Mouse (Mus musculus) cerebellum, adult 9-10 months (tissue): ENCODE results near the gene Rb1.

Experiments
- DNase-seq: peaks from one replicate; pipeline ENCODE4 v3.0.0; 2022

The Rb1 gene

GRCm38 (mm10) chr14:73258181-73258580 is 67.4 kb downstream of the Rb1 start:
- no peak for DNase-seq

GRCm38 (mm10) chr14:73257348-73257747 is 68.3 kb downstream of the Rb1 start:
- no peak for DNase-seq

DNA sequence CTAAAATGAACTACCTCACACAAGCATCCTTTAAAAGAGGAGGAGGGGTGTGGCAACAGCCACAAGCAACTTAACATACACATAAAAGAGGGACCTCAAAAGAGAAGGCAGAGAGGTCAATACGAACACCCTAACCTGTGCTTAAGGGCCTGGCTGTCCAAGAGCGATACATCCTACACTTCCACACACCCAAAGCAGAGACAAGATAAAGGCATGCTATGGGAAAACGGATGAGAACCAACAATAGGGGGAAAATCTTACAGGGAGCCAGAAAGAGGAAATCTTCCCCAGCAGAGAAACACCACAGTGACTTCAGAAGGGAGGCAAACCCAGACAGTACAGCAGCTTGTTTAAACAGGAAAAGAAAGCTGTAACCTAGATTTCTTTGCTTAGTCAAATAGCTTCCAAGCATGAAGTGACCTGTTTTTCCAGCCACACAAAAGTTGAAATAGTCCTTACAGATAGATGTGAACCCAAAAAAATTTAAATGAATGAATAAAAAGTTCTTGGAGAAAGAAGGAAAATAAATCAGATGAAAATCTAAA is 70.1 kb downstream of the Rb1 start:
- DNase-seq: no peak

DNA sequence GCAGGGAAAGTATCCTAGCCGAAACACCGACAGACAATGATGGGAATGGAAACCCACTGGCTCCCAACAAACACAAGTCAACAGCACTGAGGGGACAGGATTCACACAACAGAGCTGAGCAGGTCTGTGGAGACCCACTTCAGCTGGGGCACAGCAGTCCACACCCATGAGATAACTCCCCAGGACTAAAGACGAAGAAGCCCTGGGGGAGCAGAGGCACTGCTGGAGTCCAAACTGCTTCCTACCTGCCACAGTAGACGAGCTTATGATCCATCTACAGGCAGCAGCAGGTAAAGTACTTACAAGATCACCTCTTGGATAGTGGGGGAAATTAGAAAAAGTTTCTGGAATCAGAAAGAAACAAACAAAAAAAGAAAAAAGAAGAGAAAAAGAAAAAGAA is 71.2 kb downstream of the Rb1 start:
- no peak for DNase-seq

DNA sequence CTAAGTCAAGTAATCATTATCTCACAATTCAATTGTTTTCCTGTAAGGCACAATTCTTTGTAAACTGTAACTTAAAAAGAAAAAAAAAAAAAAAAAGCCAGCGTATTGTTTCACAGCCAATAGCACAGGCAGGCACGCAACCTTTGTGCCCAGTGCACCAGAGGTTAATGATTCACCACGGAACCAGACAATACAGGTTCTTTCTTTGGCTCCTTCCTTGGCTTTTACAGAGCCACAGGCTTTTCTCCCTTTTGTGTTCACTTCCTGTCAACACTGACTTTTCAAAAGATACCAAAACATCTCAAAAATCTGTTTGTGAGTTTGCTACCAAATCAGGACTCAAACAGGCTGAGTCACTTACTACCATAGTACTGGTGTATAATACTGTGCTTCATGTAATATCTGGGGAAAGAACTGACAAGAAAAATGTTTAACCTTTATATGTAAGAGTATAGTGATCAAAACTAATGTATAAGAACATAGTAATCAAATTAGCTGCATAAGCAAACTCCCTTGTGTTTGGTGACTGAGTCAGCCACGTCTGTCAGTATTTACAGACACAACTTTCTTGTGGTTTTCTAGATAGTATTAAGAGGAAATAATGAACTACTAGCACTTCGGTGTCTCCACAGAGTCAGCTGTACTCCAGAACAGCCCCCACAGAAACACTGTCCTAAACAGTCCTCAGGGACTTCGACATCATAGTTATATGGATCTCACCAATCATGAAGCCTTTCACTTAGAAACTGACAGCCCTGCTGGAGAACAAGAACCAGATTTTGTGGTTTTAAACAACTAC is 72.0 kb downstream of the Rb1 start:
- DNase-seq: no peak

- no peak for DNase-seq
These were observed 73.3 kb downstream of the Rb1 start for GRCm38 (mm10) chr14:73252276-73252675.

- DNase-seq: no peak
These were observed 75.6 kb downstream of the Rb1 start for GRCm38 (mm10) chr14:73250056-73250455.

GRCm38 (mm10) chr14:73244061-73244597 is 81.5 kb downstream of the Rb1 start:
- DNase-seq: no peak

DNA sequence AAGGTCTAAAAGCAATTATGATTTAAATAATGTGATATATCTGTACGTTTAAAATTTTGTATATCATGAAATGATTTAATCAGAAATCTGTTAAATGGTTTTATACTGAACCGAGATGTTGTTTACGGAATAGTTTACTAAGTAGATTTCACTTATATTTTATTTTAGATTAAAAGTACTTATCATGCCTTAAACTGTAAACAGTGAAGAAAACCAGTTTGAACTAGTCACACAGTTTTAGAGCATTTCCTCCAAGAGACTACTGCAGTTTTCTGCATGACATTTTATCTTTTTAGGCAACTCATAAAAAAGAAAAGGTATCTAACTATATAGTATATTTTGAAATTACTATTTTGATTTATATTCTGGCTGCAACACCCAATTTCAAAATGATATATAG is 85.8 kb downstream of the Rb1 start:
- DNase-seq: no peak

- DNase-seq: no peak
These were observed 86.3 kb downstream of the Rb1 start for GRCm38 (mm10) chr14:73239291-73239690.

DNA sequence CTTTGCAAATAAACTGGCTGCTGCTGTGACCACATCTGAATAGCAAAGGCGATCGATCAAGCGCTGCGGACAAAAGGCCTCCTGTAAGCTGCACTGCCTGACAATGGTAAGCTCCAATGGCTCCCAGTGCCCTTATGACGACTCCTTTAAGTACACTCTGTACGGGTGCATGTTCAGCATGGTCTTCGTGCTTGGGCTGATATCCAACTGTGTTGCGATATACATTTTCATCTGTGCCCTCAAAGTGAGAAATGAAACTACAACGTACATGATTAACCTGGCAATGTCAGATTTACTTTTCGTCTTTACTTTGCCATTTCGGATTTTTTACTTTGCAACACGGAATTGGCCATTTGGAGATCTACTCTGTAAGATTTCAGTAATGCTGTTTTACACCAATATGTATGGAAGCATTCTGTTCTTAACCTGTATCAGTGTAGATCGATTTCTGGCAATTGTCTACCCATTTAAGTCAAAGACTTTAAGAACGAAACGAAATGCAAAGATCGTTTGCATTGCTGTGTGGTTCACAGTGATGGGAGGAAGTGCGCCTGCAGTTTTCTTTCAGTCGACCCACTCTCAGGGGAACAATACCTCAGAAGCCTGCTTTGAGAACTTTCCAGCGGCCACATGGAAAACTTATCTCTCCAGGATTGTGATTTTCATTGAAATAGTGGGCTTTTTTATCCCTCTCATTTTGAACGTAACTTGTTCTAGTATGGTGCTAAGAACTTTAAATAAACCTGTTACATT is 86.9 kb downstream of the Rb1 start:
- no peak for DNase-seq

- no peak for DNase-seq
These were observed 87.7 kb downstream of the Rb1 start, which contains the start of gene Lpar6 for GRCm38 (mm10) chr14:73237848-73238321. TSS of gene Lpar6 (plus strand) at chr14:73237895.

DNA sequence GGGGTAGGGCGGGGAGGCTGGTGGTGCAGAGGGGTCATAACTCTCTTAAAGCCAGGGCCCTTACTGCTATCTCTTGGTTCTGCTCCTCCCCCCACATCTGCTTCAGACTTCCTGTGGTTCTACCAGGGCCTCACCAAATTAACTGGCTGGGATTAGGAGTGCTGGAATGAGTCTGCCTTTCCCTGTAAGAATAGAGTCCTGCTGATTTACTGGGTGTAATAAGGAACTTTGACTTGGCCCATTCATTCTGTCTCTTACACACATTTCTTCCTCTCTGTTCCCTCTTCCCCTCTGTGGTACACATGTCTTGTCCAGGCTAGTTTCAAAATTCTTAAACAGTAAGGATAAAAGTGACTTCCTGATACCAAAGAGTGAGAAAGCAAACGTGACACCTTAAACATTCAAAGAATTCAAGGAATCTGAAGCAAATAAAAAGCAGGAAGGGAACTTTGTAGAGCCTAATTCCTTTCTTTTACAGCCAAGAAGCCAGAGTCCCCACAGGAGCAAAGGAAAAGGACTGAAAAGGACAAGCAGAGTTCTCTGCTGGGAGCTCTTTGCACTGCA is 91.1 kb downstream of the Rb1 start:
- DNase-seq: no peak

GRCm38 (mm10) chr14:73231286-73231982 is 94.2 kb downstream of the Rb1 start:
- DNase-seq: no peak

- no peak for DNase-seq
These were observed 98.8 kb downstream of the Rb1 start for GRCm38 (mm10) chr14:73226849-73227248.

GRCm38 (mm10) chr14:73226346-73226745 is 99.3 kb downstream of the Rb1 start:
- peak; percentile 33 for DNase-seq

DNA sequence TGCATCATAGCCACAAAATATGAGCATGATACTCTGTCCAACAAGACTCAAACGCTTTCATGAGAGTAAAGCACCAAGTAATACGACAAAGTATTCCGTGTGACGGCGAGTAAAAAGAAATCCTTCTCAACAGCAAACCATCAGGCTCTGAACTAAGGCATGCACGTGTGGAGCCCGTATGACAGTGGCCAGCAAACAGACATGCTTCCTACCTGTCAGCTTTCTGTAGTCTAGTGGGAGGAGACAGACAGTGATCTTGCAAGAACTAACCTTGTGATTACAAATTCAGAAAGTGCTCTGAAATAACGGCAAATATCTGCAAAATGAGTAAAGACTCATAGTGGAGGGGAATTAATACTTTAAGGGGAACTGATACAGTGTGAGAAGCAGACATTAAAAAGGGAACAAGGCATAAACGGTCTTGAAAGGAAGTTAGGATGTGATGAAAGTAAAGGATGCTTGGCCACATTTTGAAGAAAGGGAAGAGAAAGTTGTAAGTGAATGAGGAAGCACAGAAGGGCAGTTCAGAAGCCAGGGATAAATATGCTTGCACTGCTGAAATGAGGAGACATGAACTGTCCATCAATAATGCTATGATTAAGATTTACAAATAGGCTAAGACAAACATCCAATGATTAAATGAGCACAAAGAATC is 103.2 kb downstream of the Rb1 start:
- DNase-seq: no peak

- DNase-seq: peak; percentile 56
These were observed 108.6 kb downstream of the Rb1 start for GRCm38 (mm10) chr14:73217062-73217461.

GRCm38 (mm10) chr14:73211477-73211876 is 114.1 kb downstream of the Rb1 start:
- DNase-seq: no peak

GRCm38 (mm10) chr14:73210196-73210595 is 115.4 kb downstream of the Rb1 start:
- DNase-seq: no peak

DNA sequence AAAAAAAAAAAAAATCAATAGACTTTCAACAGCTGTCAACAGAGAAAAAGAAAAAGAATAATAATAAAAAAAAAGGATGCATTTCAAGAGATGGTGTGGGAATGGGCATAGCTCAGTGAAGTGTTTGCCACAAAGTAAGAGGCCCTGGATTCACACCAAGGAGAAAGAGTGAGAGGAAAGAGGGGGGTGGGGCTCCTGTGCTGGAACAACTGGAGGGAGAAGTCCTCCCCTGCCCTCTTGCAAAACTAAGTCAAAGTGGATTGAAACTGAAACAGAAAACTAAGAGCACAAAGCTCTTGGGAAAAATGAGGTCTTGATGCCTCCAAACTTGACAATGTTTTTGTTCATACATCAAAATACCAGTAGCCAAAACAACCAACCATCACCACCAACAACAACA is 116.4 kb downstream of the Rb1 start:
- no peak for DNase-seq

DNA sequence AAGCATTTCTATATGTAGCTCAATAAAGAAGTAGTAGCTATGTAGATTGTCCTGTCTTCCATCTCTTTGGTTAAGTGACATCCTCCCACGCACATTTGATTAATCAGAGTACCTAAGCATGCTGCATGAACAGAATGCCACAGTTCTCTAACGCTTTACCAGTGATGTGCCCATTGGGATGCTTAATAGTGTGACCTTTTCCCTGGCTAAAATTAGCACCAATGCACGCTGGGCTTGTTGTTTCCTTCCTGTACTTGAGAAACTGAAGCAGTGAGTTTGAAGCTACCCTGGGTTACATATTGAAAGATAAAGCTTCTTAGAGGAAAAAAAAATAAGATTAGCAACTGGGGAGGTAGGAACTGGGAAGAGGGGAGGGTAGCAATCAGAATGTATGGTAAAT is 121.6 kb downstream of the Rb1 start:
- peak; percentile 37 for DNase-seq
